Mouse (Mus musculus) large intestine, adult 2 months (tissue): Measurements from ENCODE around the gene Olfr851. TPM values are rescaled to one million over a fixed set of nuclear protein-coding genes. Genes with fewer than 3 reads are reported as not detected.

Experiments used
- DNase-seq: peaks from one replicate; pipeline ENCODE4 v3.0.0-alpha.2; 2012; ENCODE audit warnings: low read depth, low spot score
- WGBS: fragments of 180-500 bp; shearing (Covaris S2); methylation state at CpG from one replicate; pipeline ENCODE4 v1.1.7; 2018; 5-methylcytosine and 5-hydroxymethylcytosine counted together
- polyA plus RNA-seq: library from polyadenylated mRNA; depleted of rRNA; stranded (reverse); fragments of >200 nt; gene quantifications from 2 replicates; pipeline ENCODE4 v1.2.3, GENCODE M21; 2012; rRNA removed

The Olfr851 gene
- not detected in 2 replicates for polyA plus RNA-seq

GRCm38 (mm10) chr9:19492995-19493394 is at the start of gene Olfr851:
Olfr851 (plus strand) TSS chr9:19493295.
- no peak for DNase-seq

- no peak for DNase-seq
Observed at GRCm38 (mm10) chr9:19478148-19478547, 14.9 kb upstream of the Olfr851 start, which contains the start of gene Olfr850. Olfr850 (minus strand) TSS chr9:19478248.

- no peak for DNase-seq
- WGBS: 82% methylated on average over 1 of the region's 1 CpGs
Observed at GRCm38 (mm10) chr9:19540976-19541375, 47.9 kb downstream of the Olfr851 start, which contains the start of gene Olfr853. Olfr853 (minus strand) TSS chr9:19541076.

Other genes with a start within 250 kb of the Olfr851 start
- not detected in 2 replicates for gene Olfr843, start 241.3 kb upstream of the Olfr851 start, polyA plus RNA-seq
- gene Olfr844, start 176.9 kb upstream of the Olfr851 start, polyA plus RNA-seq: not detected in 2 replicates
- not detected in 2 replicates for gene Olfr845, start 156.8 kb upstream of the Olfr851 start, polyA plus RNA-seq
- gene Olfr846, start 129.3 kb upstream of the Olfr851 start, polyA plus RNA-seq: not detected in 2 replicates
- gene Olfr847, start 114.6 kb upstream of the Olfr851 start, polyA plus RNA-seq: not detected in 2 replicates
- gene Olfr849, start 53.0 kb upstream of the Olfr851 start, polyA plus RNA-seq: not detected in 2 replicates
- not detected in 2 replicates for gene Olfr850, start 15.0 kb upstream of the Olfr851 start, polyA plus RNA-seq
- not detected in 2 replicates for gene Olfr853, start 47.8 kb downstream of the Olfr851 start, polyA plus RNA-seq
- gene Olfr854, start 74.1 kb downstream of the Olfr851 start, polyA plus RNA-seq: not detected in 2 replicates
- gene Olfr855, start 89.3 kb downstream of the Olfr851 start, polyA plus RNA-seq: not detected in 2 replicates
- gene Zfp317, start 128.8 kb downstream of the Olfr851 start, polyA plus RNA-seq: 4.3 and 6.3 TPM in 2 replicates
- gene Olfr857, start 216.1 kb downstream of the Olfr851 start, polyA plus RNA-seq: not detected in 2 replicates